Mouse (Mus musculus) brain, embryonic 14.5 days (tissue): ENCODE measurements at regions not wholly inside any gene's neighbourhood (a gene's known extent, or its start where the extent isn't known, plus 50 kb on each side); places are given as distances from the start of the nearest gene placed in this dataset.

ENCODE experiments used
- CTCF ChIP-seq: fragments of 200-500 bp; IDR thresholded peaks from 2 replicates; pipeline ENCODE4 v1.5.1; 2012; ENCODE audit warnings: inconsistent platforms, mild to moderate bottlenecking, moderate library complexity, borderline replicate concordance; ENCODE audit not compliant: insufficient read depth, insufficient read length; ENCODE audit errors: extremely low read depth
- POLR2A ChIP-seq: fragments of 200-500 bp; IDR thresholded peaks from 2 replicates; pipeline ENCODE4 v1.6.1; 2012; ENCODE audit warnings: mild to moderate bottlenecking, inconsistent platforms, borderline replicate concordance; ENCODE audit not compliant: poor library complexity, insufficient read depth, insufficient read length, severe bottlenecking; ENCODE audit errors: extremely low read depth

GRCm38 (mm10) chr3:100747421-100748308 lies 62.4 kb upstream of the Man1a2 start:
- TF ChIP-seq CTCF (no peak), POLR2A (no peak)
